Mouse (Mus musculus): ENCODE measurements around the gene Hist1h2ao. TPM values are rescaled to one million over a fixed set of nuclear protein-coding genes. Genes with fewer than 3 reads are reported as not detected.
A peak's percentile ranks its signal among the peaks of the same experiment; 100 is the strongest.
"Not testable (repeated sequence)": the region's sequence is repeated elsewhere in the genome, so short reads cannot be mapped to it uniquely, and the experiment has no call there.

Gene Hist1h2ao
- total and polyA plus RNA-seq, 3 experiments, result 693 TPM; not detected in 2

GRCm38 (mm10) chr13:21782361-21783254 is 27.7 kb upstream of the Hist1h2ao start:
- H3K9ac ChIP-seq (ENCODE audit: insufficient read depth, low read depth), result peak overlapping the region; percentile 83
- dilution Hi-C loops (cut with MboI; ENCODE audit: extremely low pct_ligation_motif_present, extremely low pct_unique_long_range_greater_than_20kb, low sequenced_read_pairs); in situ Hi-C loops (cut with MboI; ENCODE audit: low pct_ligation_motif_present, low pct_unique_long_range_greater_than_20kb, low sequenced_read_pairs); H3K9me3 ChIP-seq (replicated peaks; ENCODE audit: low read length); H3K27me3 ChIP-seq (replicated peaks); H3K79me2 ChIP-seq (replicated peaks; ENCODE audit: control insufficient read depth, extremely low read depth, insufficient read depth, poor library complexity, severe bottlenecking); H3K36me3 ChIP-seq (replicated peaks in 1 of 2; ENCODE audit: control insufficient read depth in 1 of 2, insufficient read depth in 1 of 2, low read length in 1 of 2): not testable (repeated sequence)
- H3K4me3 ChIP-seq (replicated peaks in 1 of 3; ENCODE audit: low read depth in 2 of 3, low read length in 2 of 3, poor library complexity in 1 of 3), result peak overlapping the region; percentile 2 to 59 (median 43)
- peak overlapping the region; percentile 94 for H3K27ac ChIP-seq (ENCODE audit: insufficient read depth, low read depth)
- peak; percentile 76 for DNase-seq (ENCODE audit: extremely low read depth)
- H3K4me1 ChIP-seq (ENCODE audit: control insufficient read depth in 1 of 2, insufficient read depth in 2 of 2), result peaks cover 0 to 30% of the 10 kb centered on the region in 2 experiments; a peak in 3 of 4 replicates
- TF ChIP-seq BHLHE40 (IDR thresholded peaks at IDR 0.05; ENCODE audit: low read depth, low read length) (peak; percentile 55; the same call in 1 of the 2 replicates), NELFE (IDR thresholded peaks at IDR 0.05; ENCODE audit: low read depth, low read length) (peak; percentile 99; the same call in 1 of the 2 replicates), MAFK (IDR thresholded peaks at IDR 0.05; ENCODE audit: insufficient replicate concordance, low read length) (0 out of 2 replicates have a peak, but pooled peaks have one; percentile 34), MEF2A (IDR thresholded peaks at IDR 0.05; ENCODE audit: borderline replicate concordance, low read depth, low read length) (0 out of 2 replicates have a peak, but pooled peaks have one; percentile 15), UBTF (IDR thresholded peaks at IDR 0.05; ENCODE audit: low read depth, low read length) (peak; percentile 83; the same call in 1 of the 2 replicates), RCOR1 (conservative IDR thresholded peaks at IDR 0.05; ENCODE audit: low read depth, low read length) (peak; percentile 56; the same call in 1 of the 2 replicates), SIN3A (IDR thresholded peaks at IDR 0.05; ENCODE audit: low read length) (peak; percentile 77; the same call in 1 of the 2 replicates), POLR2A (IDR thresholded peaks at IDR 0.05; ENCODE audit: low read depth, low read length) (peak; percentile 97), ZMIZ1 (IDR thresholded peaks at IDR 0.05; ENCODE audit: low read depth, low read length) (peak; percentile 99), TBP (conservative IDR thresholded peaks at IDR 0.05; ENCODE audit: low read depth, low read length) (0 out of 2 replicates have a peak, but pooled peaks have one; percentile 19), HCFC1 (IDR thresholded peaks at IDR 0.05; ENCODE audit: low read depth, low read length) (peak; percentile 56), TCF12 (IDR thresholded peaks at IDR 0.05; ENCODE audit: low read depth, low read length) (peak; percentile 66; the same call in 1 of the 2 replicates), CHD1 (IDR thresholded peaks at IDR 0.05; ENCODE audit: low read depth, low read length) (peak; percentile 41; the same call in 1 of the 2 replicates), NRF1 (IDR thresholded peaks at IDR 0.05; ENCODE audit: low read depth, low read length) (0 out of 2 replicates have a peak, but pooled peaks have one; percentile 19), POLR2AphosphoS2 (IDR thresholded peaks at IDR 0.05; ENCODE audit: low read depth, low read length) (peak; percentile 100), MAZ (IDR thresholded peaks at IDR 0.05; ENCODE audit: low read depth, low read length) (peak; percentile 38; the same call in 1 of the 2 replicates)
- H3K4me2 ChIP-seq (ENCODE audit: insufficient read depth, low read depth, poor library complexity, severe bottlenecking), result peak overlapping the region; percentile 71

- Histone ChIP-seq H3K9me3 (replicated peaks; ENCODE audit: low read length) (no peaks in the 10 kb centered on the region), H3K79me2 (replicated peaks; ENCODE audit: control insufficient read depth, extremely low read depth, insufficient read depth, poor library complexity, severe bottlenecking) (no peaks in the 10 kb centered on the region), H3K27me3 (replicated peaks) (no peaks in the 10 kb centered on the region), H3K27ac (ENCODE audit: insufficient read depth, low read depth) (peak within 1 kb of the TSS; percentile 94), H3K4me1 (ENCODE audit: control insufficient read depth in 1 of 2, insufficient read depth in 2 of 2) (peaks cover 0 to 29% of the 10 kb centered on the region in 2 experiments; a peak in 3 of 4 replicates), H3K4me3 (replicated peaks in 1 of 3; ENCODE audit: low read depth in 2 of 3, low read length in 2 of 3, poor library complexity in 1 of 3) (peak within 1 kb of the TSS; percentile 29 to 59 (median 43)), H3K36me3 (replicated peaks in 1 of 2; ENCODE audit: control insufficient read depth in 1 of 2, insufficient read depth in 1 of 2, low read length in 1 of 2) (no peaks in the 10 kb centered on the region), H3K9ac (ENCODE audit: insufficient read depth, low read depth) (peak within 1 kb of the TSS; percentile 83), H3K4me2 (ENCODE audit: insufficient read depth, low read depth, poor library complexity, severe bottlenecking) (peak within 1 kb of the TSS; percentile 72)
- DNase-seq (ENCODE audit: extremely low read depth), result peak; percentile 92
- dilution Hi-C loops (cut with MboI; ENCODE audit: extremely low pct_ligation_motif_present, extremely low pct_unique_long_range_greater_than_20kb, low sequenced_read_pairs) (no loop called here), in situ Hi-C loops (cut with MboI; ENCODE audit: low pct_ligation_motif_present, low pct_unique_long_range_greater_than_20kb, low sequenced_read_pairs) (no loop called here)
- TF ChIP-seq MAFK (IDR thresholded peaks at IDR 0.05; ENCODE audit: insufficient replicate concordance, low read length) (peak; percentile 62; the same call in 1 of the 2 replicates), MEF2A (IDR thresholded peaks at IDR 0.05; ENCODE audit: borderline replicate concordance, low read depth, low read length) (no peak), CHD1 (IDR thresholded peaks at IDR 0.05; ENCODE audit: low read depth, low read length) (peak; percentile 70; the same call in 1 of the 2 replicates), POLR2AphosphoS2 (IDR thresholded peaks at IDR 0.05; ENCODE audit: low read depth, low read length) (peak; percentile 62), TCF12 (IDR thresholded peaks at IDR 0.05; ENCODE audit: low read depth, low read length) (peak; percentile 77), ELF1 (IDR thresholded peaks at IDR 0.05; ENCODE audit: low read depth, low read length) (no peak), HCFC1 (IDR thresholded peaks at IDR 0.05; ENCODE audit: low read depth, low read length) (peak; percentile 35), CHD2 (IDR thresholded peaks at IDR 0.05; ENCODE audit: low read length) (peak; percentile 79), UBTF (IDR thresholded peaks at IDR 0.05; ENCODE audit: low read depth, low read length) (0 out of 2 replicates have a peak, but pooled peaks have one; percentile 72), ETS1 (conservative IDR thresholded peaks at IDR 0.05; ENCODE audit: low read depth, low read length) (no peak), TBP (conservative IDR thresholded peaks at IDR 0.05; ENCODE audit: low read depth, low read length) (peak; percentile 99), ZMIZ1 (IDR thresholded peaks at IDR 0.05; ENCODE audit: low read depth, low read length) (peak; percentile 99), NELFE (IDR thresholded peaks at IDR 0.05; ENCODE audit: low read depth, low read length) (peak; percentile 99), POLR2A (IDR thresholded peaks at IDR 0.05; ENCODE audit: low read depth, low read length) (peak; percentile 97)
Observed at GRCm38 (mm10) chr13:21783255-21783617, 27.0 kb upstream of the Hist1h2ao start, which contains the start of gene Hist1h3i. Gene Hist1h3i, minus strand, starts transcription at chr13:21783370.
